Mouse (Mus musculus): Measurements from ENCODE around the gene Plekha6.

DNA sequence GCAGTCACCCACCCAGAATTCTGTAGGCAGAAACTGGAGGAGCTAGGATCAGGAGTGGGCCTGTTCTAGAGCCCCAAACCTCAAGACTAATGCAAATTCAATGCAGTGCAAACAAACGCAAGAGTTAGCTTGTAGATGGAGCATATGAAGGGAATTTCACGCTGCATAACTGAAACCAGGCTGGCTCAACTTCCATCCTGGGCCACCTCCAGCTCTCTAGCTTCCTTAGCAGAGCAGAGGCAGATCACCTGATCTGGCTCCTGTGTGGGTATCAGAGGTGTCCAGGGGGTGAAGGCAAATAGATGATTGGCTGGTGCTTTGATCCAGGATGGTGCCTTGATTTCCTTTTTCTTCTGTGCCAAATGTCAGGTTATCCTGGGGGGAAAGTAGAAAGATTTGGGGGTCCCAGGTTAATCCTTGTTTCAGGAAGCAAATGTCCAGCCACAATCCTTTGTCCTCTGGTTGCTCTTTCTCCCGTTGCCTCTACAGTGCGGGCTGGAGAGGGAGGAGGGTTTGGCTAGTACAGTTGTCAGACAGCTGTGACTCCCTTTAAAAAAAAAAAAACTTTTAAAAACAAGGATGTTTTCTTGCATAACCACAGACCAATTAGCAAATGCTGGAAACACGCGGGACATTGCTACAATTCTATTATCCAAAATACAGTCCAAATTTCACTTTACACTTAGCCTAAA lies 75.3 kb downstream of the Plekha6 start:
- no peak for TF ChIP-seq CTCF (IDR thresholded peaks at IDR 0.05; ENCODE audit: borderline replicate concordance, insufficient read depth, low read length)
- no peak for TF ChIP-seq POLR2A (IDR thresholded peaks at IDR 0.05; ENCODE audit: low read depth, low read length)

Data from embryonic fibroblast, embryonic 13.5 days (primary cell).